Mouse (Mus musculus): Measurements from ENCODE around the gene Zan.

The Zan gene

DNA sequence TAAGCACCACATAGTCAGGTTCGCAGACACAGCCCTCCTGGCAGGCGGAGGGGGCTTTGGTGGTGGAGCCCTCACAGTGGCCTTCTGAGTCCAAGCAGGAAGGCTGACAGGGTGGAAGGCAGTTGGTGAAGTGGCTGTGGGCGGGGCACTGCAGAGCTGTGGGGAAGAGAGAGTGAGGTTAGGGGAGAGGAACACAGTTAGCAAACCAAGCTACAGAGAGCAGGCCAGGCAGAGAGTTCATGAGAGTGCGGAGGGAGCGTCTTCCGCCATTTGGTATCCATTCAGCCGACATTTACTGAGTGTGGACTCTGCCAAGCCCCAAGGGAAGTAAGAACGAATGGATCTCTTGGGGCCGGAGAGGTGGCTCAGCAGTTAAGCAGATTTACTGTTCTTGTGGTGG is 57.8 kb downstream of the Zan start:
- no peak for DNase-seq (ENCODE audit: low read depth, low spot score)

DNA sequence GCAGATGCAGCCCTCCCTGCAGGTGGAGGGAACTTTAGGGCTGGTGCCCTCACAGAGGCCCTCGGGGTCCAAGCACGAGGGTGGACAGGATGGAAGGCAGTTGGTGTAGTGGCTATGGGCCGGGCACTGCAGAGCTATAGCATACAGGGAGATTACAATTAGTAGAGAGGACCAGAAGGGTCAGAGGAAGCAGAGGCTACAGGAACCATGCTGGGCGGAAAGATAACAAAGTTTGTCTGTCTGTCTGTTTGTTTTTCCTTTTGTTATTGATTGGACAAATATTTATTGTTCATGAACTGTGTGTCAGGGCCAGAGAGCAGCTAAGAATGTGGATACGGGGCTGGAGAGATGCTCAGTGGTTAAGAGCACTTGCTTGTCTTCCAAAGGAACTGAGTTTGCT is 62.6 kb downstream of the Zan start:
- no peak for DNase-seq (ENCODE audit: low read depth, low spot score)

DNA sequence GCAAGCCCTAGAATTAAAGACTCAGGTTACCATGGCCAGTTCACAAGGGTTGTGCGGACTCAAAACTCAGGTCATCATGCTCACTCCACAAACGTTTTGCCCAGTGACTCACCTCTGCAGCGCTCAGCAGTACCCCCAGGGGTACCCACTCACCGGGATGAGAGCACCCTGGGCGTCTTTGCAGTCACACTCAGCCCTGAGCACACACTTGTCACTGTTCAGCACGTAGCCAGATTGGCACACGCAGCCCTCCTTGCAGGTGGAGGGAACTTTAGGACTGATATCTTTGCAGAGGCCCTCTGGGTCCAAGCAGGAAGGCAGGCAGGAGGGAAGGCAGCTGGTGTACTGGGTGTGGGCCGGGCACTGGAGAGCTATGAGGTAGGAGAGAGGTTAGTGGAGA is 65.6 kb downstream of the Zan start:
- no peak for DNase-seq (ENCODE audit: low read depth, low spot score)

DNA sequence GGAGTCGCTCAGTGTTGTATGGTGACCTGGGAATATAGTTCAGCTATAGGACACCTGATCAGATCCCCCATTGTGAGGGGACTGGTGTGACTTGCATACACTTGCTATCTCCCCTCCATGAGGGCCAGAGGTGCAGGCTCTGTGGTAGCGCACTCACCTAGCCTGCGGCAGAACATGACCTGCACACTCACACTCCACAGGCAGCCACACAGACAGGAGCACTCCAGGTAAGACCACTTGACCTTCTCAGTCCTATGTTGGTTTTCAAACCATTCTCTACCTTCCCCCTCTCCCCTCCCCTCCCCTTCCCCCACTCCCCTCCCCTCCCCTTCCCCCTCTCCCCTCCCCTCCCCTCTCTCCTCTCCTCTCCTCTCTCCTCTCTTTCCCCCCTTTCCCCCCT is 66.3 kb downstream of the Zan start:
- no peak for DNase-seq (ENCODE audit: low read depth, low spot score)

DNA sequence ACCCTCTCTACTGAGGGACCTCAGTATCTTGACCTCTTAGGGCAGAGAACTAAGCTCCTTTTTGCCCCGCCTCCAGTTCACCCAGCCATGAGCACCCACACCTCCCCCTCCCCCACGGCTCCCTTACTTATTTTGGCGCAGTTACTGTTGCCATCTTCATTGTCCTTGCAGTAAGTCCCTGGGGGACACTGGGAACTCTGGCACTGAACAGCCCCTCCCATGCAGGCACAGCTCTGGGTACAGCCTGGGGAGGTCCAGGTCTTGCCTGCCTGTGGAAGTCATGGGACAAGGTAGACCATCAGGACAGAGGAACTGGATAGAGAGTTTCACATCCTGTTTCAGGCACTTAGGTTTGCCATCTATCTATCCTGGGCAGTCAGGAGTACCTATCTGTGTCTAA is 66.8 kb downstream of the Zan start:
- DNase-seq (ENCODE audit: low read depth, low spot score) = no peak

DNA sequence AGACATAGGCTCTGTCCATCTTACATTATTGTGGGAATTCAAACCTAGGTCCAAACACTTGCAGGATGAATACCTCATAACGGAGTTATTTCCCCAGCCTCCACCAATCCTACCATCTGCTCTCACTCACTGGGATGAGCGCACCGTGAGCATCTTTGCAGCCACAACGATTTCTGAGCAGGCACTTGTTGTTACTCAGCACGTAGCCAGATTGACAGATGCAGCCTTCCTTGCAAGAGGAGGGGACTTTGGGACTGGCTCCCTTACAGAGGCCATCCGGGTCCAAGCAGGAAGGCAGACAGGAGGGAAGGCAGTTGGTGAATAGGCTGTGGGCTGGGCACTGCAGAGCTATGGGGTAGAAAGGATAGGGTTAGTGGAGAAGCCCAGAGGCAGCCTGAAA is 67.4 kb downstream of the Zan start:
- DNase-seq (ENCODE audit: low read depth, low spot score) = no peak

DNA sequence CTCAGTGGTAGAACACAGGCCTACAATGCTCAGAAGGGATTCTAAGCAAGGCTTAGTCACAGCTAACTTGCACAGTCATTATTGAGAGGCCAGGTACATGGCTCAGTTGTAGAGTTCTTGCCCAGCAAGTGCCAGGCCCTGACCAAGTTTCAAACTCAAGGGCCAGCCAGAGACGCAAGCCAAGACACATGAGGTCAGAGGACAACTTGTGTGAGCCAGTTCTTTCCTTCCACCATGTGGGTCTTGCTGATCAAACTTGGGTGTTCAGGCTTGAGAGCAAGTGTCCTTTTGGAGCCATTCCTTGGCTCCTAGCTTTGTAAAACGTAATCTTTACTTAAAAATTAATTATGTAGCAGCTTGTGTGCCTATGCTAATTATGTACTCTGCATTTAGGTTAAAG is 72.8 kb downstream of the Zan start:
- DNase-seq (ENCODE audit: low read depth, low spot score) = no peak

DNA sequence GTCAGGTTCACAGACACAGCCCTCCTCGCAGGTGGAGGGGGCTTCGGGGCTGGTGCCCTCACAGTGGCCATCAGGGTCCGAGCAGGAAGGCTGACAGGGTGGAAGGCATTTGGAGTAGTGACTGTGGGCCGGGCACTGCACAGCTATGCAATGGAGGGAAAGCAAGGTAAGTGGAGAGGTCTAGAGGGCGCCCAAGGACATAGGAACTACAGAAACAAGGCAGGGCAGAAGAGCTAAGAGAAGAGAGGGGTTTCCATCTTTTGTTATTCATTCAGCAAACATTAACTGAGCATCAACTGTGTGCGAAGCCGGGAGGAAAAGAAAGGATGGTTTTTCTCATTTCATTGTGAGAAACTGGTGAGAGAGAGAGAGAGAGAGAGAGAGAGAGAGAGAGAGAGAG is 82.4 kb downstream of the Zan start:
- DNase-seq (ENCODE audit: low read depth, low spot score) = no peak

DNA sequence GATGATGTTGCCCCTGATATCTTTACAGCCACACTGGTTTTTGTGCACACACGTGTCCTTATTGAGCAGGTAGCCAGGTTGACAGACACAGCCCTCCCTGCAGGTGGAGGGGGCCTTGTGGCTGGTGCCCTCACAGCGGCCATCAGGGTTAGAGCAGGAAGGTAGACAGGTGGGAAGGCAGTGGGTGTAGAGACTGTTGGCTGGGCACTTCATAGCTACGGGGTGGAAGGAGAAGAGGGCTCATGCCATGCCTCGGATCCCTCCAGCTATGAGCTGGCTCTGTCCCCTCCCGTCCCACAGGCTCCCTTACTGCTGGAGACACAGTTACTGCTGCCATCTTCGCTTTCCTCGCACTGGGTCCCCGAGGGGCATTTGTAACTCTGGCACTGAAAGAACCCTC is 85.2 kb downstream of the Zan start:
- no peak for DNase-seq (ENCODE audit: low read depth, low spot score)

DNA sequence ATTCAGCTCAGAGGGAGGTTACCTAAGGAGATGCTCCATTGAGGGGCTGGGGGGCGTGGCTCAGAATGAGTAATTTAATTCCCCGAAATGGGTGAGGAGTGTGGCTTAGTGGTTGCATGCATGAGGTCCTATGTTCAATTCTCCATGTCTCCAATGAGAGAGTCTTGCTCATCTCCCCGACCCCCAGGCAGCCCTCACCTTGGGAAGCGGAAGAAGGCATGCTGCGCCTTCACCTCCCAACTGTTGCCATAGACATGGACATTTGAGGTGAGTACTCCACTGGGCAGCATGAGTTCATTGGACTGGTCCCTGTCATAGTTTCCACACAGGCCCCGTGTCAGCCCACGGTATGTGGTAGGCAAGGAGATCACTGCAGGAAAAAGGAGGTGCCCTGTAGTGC is 90.2 kb downstream of the Zan start:
- DNase-seq (ENCODE audit: low read depth, low spot score) = no peak

DNA sequence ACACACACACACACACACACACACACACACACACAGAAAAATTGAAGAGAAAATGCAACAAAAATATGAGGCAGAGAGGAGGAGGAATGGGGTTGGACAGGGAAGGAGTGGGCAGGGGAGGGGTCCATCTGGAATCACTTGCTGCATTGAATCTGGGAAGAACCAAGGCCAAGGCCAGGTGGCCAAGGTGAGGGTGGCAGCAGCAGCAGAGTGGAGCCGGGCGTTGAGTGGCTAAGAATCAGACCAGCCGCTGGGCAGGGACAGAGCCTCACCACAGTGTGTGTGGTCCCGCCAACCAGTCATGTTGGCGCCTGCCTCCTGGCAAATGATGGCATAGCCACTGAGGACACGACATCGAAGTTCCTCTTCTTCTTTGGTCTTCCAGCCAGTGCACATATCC is 93.4 kb downstream of the Zan start:
- DNase-seq (ENCODE audit: low read depth, low spot score) = no peak

DNA sequence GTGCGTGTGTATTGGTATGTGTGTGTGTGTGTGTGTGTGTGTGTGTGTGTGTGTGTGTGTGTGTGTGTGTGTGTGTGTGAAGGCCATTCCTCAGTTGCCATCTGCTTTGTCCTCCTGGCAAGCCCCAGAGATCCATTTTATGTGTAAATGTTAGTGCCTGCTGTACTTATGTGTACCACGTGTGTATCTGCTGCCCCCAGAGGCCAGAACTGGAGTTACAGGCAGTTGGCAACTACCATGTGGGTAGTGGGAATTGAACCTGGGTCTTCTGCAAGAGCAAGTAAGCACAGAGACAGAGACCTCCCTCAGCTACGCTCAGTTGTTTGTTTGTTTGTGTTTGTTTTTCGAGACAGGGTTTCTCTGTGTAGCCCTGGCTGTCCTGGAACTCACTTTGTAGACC is 95.7 kb downstream of the Zan start:
- DNase-seq (ENCODE audit: low read depth, low spot score) = no peak

DNA sequence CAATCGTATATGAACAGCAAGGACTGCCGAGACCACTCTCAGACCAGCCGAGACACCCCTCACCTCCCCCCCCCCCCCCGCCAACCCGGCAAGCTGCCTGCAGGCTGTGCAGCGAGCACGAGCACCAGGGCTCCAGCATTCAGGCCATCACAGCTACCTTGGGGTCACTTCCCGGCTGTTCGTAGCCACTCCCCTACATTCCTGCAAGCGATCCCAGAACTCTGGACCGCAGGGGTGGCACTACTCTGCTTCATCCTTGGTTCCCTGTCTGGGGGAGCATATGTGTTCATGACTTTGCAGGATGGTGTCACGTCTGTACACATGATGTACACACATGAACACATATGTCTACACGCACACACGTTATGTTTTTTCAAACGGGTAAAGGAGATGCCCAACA is 99.3 kb downstream of the Zan start:
- DNase-seq (ENCODE audit: low read depth, low spot score) = no peak

DNA sequence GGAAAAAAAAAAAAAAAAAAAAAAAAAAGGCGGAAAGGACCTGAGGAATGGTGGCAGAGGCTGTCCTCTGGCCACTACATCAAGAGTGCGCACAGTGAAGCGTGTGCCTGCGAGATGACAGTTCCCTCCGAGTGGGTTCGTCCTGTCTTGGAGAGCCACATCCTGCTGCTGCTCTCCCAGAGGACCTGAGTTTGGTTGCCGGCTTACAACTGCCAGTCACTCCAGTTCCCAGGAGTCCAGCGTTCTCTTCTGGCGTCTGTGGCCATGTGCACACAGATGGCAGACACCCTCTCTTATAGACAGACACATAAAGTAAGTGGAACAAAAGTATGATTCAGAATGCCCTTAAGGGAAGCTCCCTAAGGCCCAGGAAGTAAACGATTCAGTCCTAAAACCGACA is 99.7 kb downstream of the Zan start:
- no peak for DNase-seq (ENCODE audit: low read depth, low spot score)

DNA sequence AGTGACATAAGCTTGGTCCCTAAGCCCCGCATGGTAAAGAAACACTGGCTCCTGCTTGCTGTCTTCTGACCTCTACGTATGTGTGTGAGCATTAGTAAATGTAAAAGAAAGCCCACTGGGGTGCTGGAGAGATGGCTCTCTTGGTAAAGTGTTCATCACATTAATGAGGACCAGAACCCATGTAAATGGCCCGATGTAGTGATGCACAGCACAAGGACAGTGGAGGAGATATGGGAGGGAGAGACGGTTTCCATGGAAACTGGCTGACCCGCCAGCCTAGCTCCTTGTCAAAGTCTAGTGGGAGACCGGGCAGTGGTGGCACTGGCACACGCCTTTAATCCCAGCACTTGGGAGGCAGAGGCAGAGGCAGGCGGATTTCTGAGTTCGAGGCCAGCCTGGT is 100.1 kb downstream of the Zan start:
- no peak for DNase-seq (ENCODE audit: low read depth, low spot score)

DNA sequence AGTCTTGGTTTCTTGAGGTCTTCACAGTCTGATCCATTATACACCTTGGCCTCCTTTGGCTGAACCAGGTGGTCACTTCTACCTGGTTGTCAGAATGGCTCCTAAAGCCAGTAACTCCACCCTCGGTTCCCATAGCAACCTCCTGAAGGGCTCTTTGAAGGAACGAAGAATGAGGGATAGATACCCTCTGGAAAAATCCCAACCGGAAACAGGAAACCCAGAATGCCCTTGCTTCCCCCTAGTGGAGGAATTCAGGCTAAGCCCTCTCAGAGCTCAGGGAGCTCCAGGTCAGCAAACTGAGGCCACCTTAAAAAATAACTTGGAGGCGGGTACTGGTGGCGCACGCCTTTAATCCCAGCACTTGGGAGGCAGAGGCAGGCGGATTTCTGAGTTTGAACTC is 100.7 kb downstream of the Zan start:
- DNase-seq (ENCODE audit: low read depth, low spot score) = no peak

DNA sequence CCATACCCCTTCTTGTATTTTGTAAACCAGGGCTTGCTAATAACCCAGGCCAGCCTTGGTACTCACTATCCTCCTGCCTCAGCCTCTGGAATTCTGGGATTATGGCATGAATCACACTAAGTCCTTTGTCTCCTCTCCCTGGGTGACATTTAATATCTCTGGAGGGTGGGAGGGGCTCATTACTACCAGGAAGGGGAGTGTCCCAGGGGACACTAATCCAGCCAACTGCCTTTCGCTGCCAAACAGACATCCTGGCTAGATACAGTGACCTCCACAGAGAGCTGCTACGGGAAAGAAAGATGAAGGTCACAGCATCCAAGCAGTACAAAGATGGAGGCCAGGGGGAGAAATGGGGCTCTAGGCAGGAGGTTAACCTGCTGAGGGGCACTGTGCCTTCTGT is 101.2 kb downstream of the Zan start:
- DNase-seq (ENCODE audit: low read depth, low spot score) = no peak

DNA sequence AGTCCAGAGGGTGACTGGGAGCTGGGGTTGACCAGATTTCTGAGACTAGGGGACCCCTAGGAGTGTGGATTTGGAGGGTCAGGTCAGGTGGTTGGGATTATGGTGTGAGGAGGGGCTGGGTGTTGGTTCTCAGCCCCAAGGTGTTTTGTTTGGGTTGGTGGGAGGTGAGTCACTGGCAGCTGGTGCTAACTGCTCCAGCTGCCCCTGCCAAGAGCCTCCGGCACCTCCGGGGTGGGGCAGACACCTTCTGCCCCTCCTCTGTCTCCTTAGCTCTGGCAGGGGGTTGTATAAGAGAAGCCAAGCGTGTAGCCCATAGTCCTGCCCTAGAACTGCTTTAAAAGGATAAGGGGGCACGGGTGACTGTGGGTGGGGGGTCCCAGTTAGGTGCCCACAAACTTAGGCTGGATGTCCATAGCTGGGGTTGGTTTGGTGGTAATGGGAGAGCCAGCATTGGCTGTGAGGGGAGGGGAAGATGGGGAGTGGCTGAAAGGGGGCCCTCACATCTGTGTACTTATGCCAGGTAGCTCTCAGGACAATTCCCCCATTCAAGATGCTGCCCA is 102.3 kb downstream of the Zan start:
- DNase-seq (ENCODE audit: low read depth, low spot score) = no peak

DNA sequence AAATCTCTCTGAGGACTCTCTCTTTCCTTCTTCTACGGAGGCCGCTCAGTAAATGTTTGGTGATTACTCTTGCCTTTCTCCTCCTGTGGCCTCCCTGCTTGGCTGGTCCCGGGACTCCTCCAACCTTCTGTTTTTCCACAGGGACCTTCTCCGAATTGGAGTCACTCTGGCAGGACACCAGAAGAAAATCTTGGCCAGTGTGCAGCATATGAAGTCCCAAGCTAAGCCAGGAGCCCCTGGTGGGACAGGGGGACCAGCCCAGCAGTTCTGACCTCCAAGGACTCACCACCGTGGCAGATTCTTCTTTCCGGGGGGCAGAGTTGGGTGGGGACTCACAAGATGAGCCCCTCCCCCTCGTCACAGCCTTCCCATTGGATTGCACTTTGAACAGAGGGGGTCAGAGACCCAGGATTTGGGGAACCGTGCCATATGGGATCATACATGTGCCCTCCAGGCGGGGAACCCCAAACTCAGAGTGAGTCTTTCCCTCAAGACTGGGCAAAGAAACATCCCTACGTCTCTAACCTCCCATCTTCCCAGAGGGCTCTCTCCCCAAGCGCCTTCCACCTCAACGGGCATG is 103.4 kb downstream of the Zan start:
- no peak for DNase-seq (ENCODE audit: low read depth, low spot score)

DNA sequence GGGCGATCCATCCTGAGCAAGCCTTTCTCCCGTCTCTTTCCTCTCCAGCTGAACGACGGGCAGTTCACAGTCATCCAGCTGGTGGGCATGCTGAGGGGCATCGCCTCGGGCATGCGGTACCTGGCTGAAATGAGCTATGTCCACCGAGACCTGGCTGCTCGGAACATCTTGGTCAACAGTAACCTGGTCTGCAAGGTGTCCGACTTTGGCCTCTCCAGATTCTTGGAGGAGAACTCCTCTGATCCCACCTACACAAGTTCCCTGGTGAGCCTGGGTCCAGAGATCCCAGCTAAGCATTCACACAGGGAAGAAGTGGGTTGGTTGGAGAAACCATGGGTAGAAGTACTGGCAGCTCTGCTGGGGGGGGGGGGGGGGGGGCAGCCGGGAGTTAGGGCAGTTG is 107.2 kb downstream of the Zan start:
- DNase-seq (ENCODE audit: low read depth, low spot score) = no peak

DNA sequence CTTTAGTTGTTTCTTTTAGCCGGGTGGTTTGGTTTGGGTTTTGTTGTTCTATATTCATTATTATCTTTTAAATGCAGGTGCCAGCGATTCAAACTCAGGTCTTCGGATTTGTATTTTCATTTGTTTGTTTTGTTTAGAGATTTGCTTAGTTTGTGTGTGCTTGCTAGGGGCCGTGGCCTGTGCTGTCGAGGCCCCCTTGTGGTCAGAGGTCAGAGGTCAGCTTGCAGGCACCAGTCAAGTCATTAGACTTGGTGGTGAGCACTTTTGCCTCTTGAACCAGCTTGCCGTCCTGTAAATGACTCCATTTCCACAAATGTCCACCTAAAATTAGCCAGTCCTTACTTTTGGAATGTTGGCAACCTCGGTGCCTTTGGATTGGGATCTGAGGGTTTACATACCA is 118.5 kb downstream of the Zan start:
- no peak for DNase-seq (ENCODE audit: low read depth, low spot score)

DNA sequence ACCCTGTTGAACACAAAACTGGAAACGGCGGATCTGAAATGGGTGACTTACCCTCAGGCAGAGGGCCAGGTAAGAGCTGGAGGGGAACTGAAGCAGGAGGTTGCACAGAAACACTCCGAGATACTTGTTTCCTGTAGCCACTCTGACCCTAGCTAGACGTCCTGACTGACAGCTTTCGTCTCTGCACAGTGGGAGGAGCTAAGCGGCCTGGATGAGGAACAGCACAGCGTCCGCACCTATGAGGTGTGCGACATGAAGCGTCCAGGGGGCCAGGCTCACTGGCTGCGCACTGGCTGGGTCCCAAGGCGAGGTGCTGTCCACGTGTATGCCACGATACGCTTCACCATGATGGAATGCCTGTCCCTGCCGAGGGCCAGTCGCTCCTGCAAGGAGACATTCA is 122.8 kb downstream of the Zan start:
- DNase-seq (ENCODE audit: low read depth, low spot score) = no peak

DNA sequence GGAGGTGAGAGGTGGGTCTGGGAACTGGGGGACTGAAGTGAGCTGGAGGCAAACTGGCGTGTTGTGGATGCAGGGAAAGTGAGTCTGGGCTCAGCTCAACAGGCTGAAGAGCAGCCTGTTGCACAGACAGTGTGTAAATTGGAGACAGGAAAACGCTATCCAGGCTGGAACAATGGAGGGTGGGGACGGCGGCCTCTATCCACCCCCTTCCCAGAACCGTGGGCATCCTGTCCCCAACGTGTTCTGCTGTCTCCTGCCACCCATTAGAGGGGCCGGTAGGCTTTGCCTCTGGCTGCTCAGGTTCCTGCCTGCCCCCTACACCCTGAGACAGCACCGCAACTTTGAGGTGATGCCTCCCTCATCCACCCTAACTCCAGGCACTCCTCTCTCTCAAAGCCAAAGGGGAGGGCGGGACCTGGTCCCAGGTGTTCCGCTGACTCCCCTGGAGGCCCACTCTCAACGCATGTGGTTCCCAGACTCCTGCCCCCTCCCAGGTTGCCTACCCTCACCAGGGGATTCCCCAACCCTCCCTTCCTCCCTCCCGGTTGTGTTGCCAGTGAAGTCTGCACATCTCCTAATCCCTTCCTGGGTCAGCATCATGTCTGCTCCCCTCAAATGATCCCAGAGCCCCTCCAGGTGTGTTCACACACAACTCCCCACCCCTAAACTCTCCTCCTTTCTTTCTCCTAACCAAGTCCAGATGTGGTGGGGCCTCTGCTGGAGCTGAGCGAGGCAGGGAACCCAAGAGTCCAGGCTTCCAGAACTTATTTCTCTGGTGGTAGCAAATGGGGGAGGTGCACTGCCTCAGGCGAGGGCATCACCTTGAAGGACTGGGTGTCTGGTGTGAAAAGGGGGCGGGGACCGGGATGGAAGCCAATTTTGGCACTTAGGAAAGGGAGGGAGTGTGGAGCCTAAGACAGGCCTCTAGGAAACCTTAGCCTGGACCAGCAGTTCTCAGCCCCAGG is 124.6 kb downstream of the Zan start:
- DNase-seq (ENCODE audit: low read depth, low spot score) = no peak

Data from brain, embryonic 18.5 days (tissue).